Mouse (Mus musculus) midbrain, embryonic 14.5 days (tissue): ENCODE measurements at regions not wholly inside any gene's neighbourhood (a gene's known extent, or its start where the extent isn't known, plus 50 kb on each side); places are given as distances from the start of the nearest gene placed in this dataset.
"Not testable (repeated sequence)": the region's sequence is repeated elsewhere in the genome, so short reads cannot be mapped to it uniquely, and the experiment has no call there.

Experiments used
- ATAC-seq: fragments of 200-750 bp; cut with Nextera tagmentation; 2 replicates; pipeline ENCODE4 v1.8.0; 2017; ENCODE audit warnings: moderate number of reproducible peaks, moderate library complexity; ENCODE audit not compliant: low FRiP score, low TSS enrichment
- DNase-seq: peaks from one replicate; pipeline ENCODE4 v3.0.0-alpha.2; 2015
- H3K27ac ChIP-seq: fragments of 300-500 bp; sonication (generic); replicated peaks from 2 replicates; pipeline ENCODE4 v1.5.1; 2014; ENCODE audit warnings: mild to moderate bottlenecking, low read depth, low read length, moderate library complexity
- H3K27me3 ChIP-seq: fragments of 300-500 bp; sonication (generic); 2 replicates; pipeline ENCODE4 v1.6.1; 2014; ENCODE audit warnings: low read length, control low read depth, mixed read lengths; ENCODE audit not compliant: control insufficient read depth, insufficient read depth
- H3K36me3 ChIP-seq: fragments of 300-500 bp; sonication (generic); 2 replicates; pipeline ENCODE4 v1.6.1; 2014; ENCODE audit warnings: low read length, control low read depth; ENCODE audit not compliant: control insufficient read depth, insufficient read depth
- H3K4me1 ChIP-seq: fragments of 300-500 bp; sonication (generic); 2 replicates; pipeline ENCODE4 v1.6.1; 2014; ENCODE audit warnings: mild to moderate bottlenecking, antibody characterized with exemption, low read length, control low read depth; ENCODE audit not compliant: control insufficient read depth, insufficient read depth
- H3K4me2 ChIP-seq: fragments of 300-500 bp; sonication (generic); 2 replicates; pipeline ENCODE4 v1.6.1; 2014; ENCODE audit warnings: mild to moderate bottlenecking, low read length, moderate library complexity
- H3K4me3 ChIP-seq: fragments of 300-500 bp; sonication (generic); replicated peaks from 2 replicates; pipeline ENCODE4 v1.5.1; 2014; ENCODE audit warnings: low read depth, low read length
- H3K9ac ChIP-seq: fragments of 300-500 bp; sonication (generic); replicated peaks from 2 replicates; pipeline ENCODE4 v1.6.1; 2014; ENCODE audit warnings: mild to moderate bottlenecking, low read length, moderate library complexity
- H3K9me3 ChIP-seq: fragments of 300-500 bp; sonication (generic); 2 replicates; pipeline ENCODE4 v1.6.1; 2016; ENCODE audit warnings: low read length, control low read depth, mixed read lengths; ENCODE audit not compliant: control insufficient read depth
- WGBS: fragments of 180-500 bp; shearing (Covaris S2); extraction: QIAGEN DNeasy Blood & Tissue Kit; methylation state at CpG from one replicate; pipeline ENCODE4 v1.1.7; 2014; 5-methylcytosine and 5-hydroxymethylcytosine counted together

DNA sequence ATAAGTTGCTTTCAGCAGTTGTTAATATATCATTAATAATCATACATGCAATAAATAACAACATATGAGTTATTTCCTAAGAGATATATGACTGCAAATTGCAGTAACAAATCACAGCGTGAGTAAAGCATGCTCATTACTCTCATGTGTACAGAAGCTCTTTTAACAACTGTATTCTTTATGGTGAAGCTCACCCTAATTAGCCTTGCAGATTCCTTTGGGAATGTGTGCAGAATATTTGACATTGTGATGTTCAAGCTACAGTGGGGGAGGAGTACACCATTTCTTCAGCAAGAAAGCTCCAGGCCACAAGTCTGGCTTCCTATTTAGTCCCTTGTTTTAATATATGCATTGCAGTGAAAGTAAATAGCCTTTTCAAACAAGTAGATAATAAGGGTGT, 837.9 kb downstream of the Cetn3 start:
- H3K4me2 ChIP-seq, result no peak overlapping the region
- H3K4me1 ChIP-seq, result peaks cover 19% of the 10 kb centered on the region
- no peaks in the 10 kb centered on the region for H3K36me3 ChIP-seq
- no peak overlapping the region for H3K4me3 ChIP-seq
- no peaks in the 10 kb centered on the region for H3K9me3 ChIP-seq
- H3K27me3 ChIP-seq, result no peaks in the 10 kb centered on the region
- H3K27ac ChIP-seq, result peak overlapping the region; percentile 28; the same call in 1 of the 2 replicates
- no peak overlapping the region for H3K9ac ChIP-seq
- DNase-seq (peak; percentile 73), ATAC-seq (peak; percentile 69)
- 20% methylated on average over 1 of the region's 1 CpGs for WGBS

DNA sequence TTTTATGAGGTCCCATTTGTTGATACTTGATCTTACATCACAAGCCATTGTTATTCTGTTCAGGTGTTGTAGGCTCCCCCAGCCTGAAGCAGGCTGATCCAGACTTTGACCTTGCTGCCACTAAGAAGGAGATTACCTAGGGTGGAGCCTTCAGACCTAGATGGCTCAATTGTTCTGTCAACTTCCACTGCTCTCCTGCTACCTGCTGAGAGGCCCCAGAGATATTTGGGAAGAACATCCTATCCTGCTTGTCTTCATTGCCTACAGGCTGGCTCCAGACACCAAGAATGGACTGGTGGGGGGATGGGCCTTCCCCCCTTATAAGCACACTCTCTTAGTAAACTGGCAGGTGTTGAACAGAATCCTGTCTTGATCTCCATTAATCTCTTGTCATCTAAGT, 845.9 kb downstream of the Cetn3 start:
- H3K36me3 ChIP-seq, H3K27ac ChIP-seq, H3K9me3 ChIP-seq, H3K4me2 ChIP-seq, H3K27me3 ChIP-seq, ATAC-seq, H3K9ac ChIP-seq, H3K4me1 ChIP-seq, DNase-seq, H3K4me3 ChIP-seq: not testable (repeated sequence)
